Mouse (Mus musculus) cerebellum, adult 2 months (tissue): ENCODE measurements around the gene Myof. TPM values are rescaled to one million over a fixed set of nuclear protein-coding genes. Genes with fewer than 3 reads are reported as not detected.

Experiments
- DNase-seq, 2 experiments: peaks; one replicate each; pipeline ENCODE4 v3.0.0; 2021
- H3K27ac ChIP-seq: fragments of 200-500 bp; 2 replicates; pipeline ENCODE4 v1.5.1; 2012; ENCODE audit warnings: low read length, control low read depth, inconsistent platforms; ENCODE audit not compliant: insufficient read depth
- H3K27me3 ChIP-seq: fragments of 200-500 bp; 2 replicates; pipeline ENCODE4 v1.6.1; 2012; ENCODE audit warnings: inconsistent platforms, mild to moderate bottlenecking, low read length, moderate library complexity; ENCODE audit not compliant: control insufficient read depth, insufficient read depth
- H3K4me1 ChIP-seq: fragments of 200-500 bp; 2 replicates; pipeline ENCODE4 v1.6.1; 2011; ENCODE audit warnings: low read length; ENCODE audit not compliant: control insufficient read depth, insufficient read depth
- H3K4me3 ChIP-seq: fragments of 200-500 bp; replicated peaks from 2 replicates; pipeline ENCODE3; 2011; ENCODE audit warnings: mild to moderate bottlenecking, low read depth, low read length, control low read depth; ENCODE audit not compliant: insufficient read depth
- CTCF ChIP-seq: fragments of 200-500 bp; IDR thresholded peaks from 2 replicates; pipeline ENCODE4 v1.5.1; 2011; ENCODE audit warnings: low read depth, mild to moderate bottlenecking, control low read depth, low read length, moderate library complexity, borderline replicate concordance; ENCODE audit not compliant: insufficient read depth
- POLR2A ChIP-seq: fragments of 200-500 bp; IDR thresholded peaks from 2 replicates; pipeline ENCODE4 v1.6.1; 2011; ENCODE audit warnings: low read length, control low read depth, borderline replicate concordance; ENCODE audit not compliant: insufficient read depth
- WGBS: fragments of 180-500 bp; shearing (Covaris S2); methylation state at CpG from one replicate; pipeline ENCODE4 v1.1.7; 2018; 5-methylcytosine and 5-hydroxymethylcytosine counted together
- polyA plus RNA-seq: library from polyadenylated mRNA; depleted of rRNA; stranded (reverse); fragments of >200 nt; gene quantifications from 2 replicates; pipeline ENCODE4 v1.2.3, GENCODE M21; 2012

The Myof gene
- polyA plus RNA-seq, 1 experiment = 2.1 TPM

- no peaks in the 10 kb centered on the region for H3K4me1 ChIP-seq
- no peak for DNase-seq
- H3K27ac ChIP-seq = no peak overlapping the region
- 51% methylated on average over 5 of the region's 5 CpGs for WGBS
- H3K4me3 ChIP-seq = no peak overlapping the region
- H3K27me3 ChIP-seq = no peaks in the 10 kb centered on the region
- no peak for TF ChIP-seq CTCF
- no peak for TF ChIP-seq POLR2A
Observed at GRCm38 (mm10) chr19:37970004-37970403, 73.4 kb downstream of the Myof start.

- TF ChIP-seq CTCF = no peak
- no peak for TF ChIP-seq POLR2A
- Histone ChIP-seq H3K4me3 (no peak overlapping the region), H3K27me3 (no peaks in the 10 kb centered on the region), H3K27ac (no peak overlapping the region), H3K4me1 (no peaks in the 10 kb centered on the region)
- no peak for DNase-seq
- WGBS = 69% methylated on average over 4 of the region's 4 CpGs
Observed at GRCm38 (mm10) chr19:37965828-37966227, 77.5 kb downstream of the Myof start.

- Histone ChIP-seq H3K4me1 (no peaks in the 10 kb centered on the region), H3K27me3 (no peaks in the 10 kb centered on the region), H3K27ac (no peak overlapping the region), H3K4me3 (no peak overlapping the region)
- WGBS = 93% methylated on average over 5 of the region's 5 CpGs
- TF ChIP-seq CTCF (no peak), POLR2A (no peak)
- no peak for DNase-seq
Observed at GRCm38 (mm10) chr19:37963421-37963820, 80.0 kb downstream of the Myof start.

GRCm38 (mm10) chr19:37960791-37961190, 82.6 kb downstream of the Myof start:
- WGBS = 92% methylated on average over 9 of the region's 9 CpGs
- TF ChIP-seq CTCF (no peak), POLR2A (no peak)

GRCm38 (mm10) chr19:37959543-37960215, 83.7 kb downstream of the Myof start:
- no peak for DNase-seq
- Histone ChIP-seq H3K4me1 (no peaks in the 10 kb centered on the region), H3K4me3 (no peak overlapping the region), H3K27ac (no peak overlapping the region), H3K27me3 (no peaks in the 10 kb centered on the region)
- TF ChIP-seq POLR2A (no peak), CTCF (no peak)
- 81% methylated on average over 10 of the region's 10 CpGs for WGBS

More at GRCm38 (mm10) chr19:37960791-37961190, 82.6 kb downstream of the Myof start:
- Histone ChIP-seq H3K27ac (no peak overlapping the region), H3K4me3 (no peak overlapping the region), H3K4me1 (no peaks in the 10 kb centered on the region), H3K27me3 (no peaks in the 10 kb centered on the region)
- no peak for DNase-seq

GRCm38 (mm10) chr19:37959076-37959475, 84.3 kb downstream of the Myof start:
- DNase-seq = no peak
- TF ChIP-seq POLR2A = no peak
- no peak for TF ChIP-seq CTCF
- 44% methylated on average over 6 of the region's 6 CpGs for WGBS
- no peaks in the 10 kb centered on the region for H3K4me1 ChIP-seq
- H3K27me3 ChIP-seq = no peaks in the 10 kb centered on the region
- no peak overlapping the region for H3K27ac ChIP-seq
- no peak overlapping the region for H3K4me3 ChIP-seq

- Histone ChIP-seq H3K4me1 (no peaks in the 10 kb centered on the region), H3K27ac (no peak overlapping the region), H3K27me3 (no peaks in the 10 kb centered on the region), H3K4me3 (no peak overlapping the region)
- no peak for DNase-seq
- 50% methylated on average over 7 of the region's 7 CpGs for WGBS
- TF ChIP-seq POLR2A = no peak
- TF ChIP-seq CTCF = no peak
Observed at GRCm38 (mm10) chr19:37957256-37957655, 86.1 kb downstream of the Myof start.

- peak in 1 of 2 experiments; percentile 12 for DNase-seq
- TF ChIP-seq POLR2A = no peak
- TF ChIP-seq CTCF = no peak
- Histone ChIP-seq H3K4me3 (no peak overlapping the region), H3K27ac (no peak overlapping the region), H3K4me1 (no peaks in the 10 kb centered on the region), H3K27me3 (no peaks in the 10 kb centered on the region)
- WGBS = 75% methylated on average over 3 of the region's 3 CpGs
Observed at GRCm38 (mm10) chr19:37956006-37956405, 87.4 kb downstream of the Myof start.

- TF ChIP-seq CTCF (peak; percentile 92), POLR2A (no peak)
- 33% methylated on average over 7 of the region's 7 CpGs for WGBS
- peak; percentile 78 for DNase-seq
- Histone ChIP-seq H3K27ac (no peak overlapping the region), H3K4me1 (no peaks in the 10 kb centered on the region), H3K4me3 (no peak overlapping the region), H3K27me3 (no peaks in the 10 kb centered on the region)
Observed at GRCm38 (mm10) chr19:37955425-37956001, 87.9 kb downstream of the Myof start.
